Mouse (Mus musculus): ENCODE data around the gene Ccdc86.
A peak's percentile ranks its signal among the peaks of the same experiment; 100 is the strongest.

Ccdc86 gene

DNA sequence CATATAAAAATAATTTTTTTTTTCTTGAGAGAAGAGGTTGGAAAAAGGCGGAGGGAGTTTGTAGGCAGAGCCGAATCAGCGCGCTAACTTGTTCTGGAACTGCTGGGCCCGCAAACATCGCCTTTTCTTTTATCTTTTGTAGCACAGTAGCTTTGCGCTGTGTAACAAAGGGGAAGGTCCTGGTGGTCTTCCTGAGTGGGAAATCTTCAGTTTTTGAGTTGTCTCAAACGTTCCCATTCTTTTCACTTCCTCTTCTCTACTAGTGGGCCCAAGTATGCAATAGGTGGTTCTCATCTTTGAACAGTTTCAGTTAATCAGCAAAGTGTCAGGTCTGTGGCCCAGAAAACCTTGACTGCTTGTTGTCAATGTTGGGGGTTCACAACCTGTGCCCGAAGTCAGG, 492 bp upstream of the Ccdc86 start:
- no peak for DNase-seq (ENCODE audit: low read depth, low spot score)

DNA sequence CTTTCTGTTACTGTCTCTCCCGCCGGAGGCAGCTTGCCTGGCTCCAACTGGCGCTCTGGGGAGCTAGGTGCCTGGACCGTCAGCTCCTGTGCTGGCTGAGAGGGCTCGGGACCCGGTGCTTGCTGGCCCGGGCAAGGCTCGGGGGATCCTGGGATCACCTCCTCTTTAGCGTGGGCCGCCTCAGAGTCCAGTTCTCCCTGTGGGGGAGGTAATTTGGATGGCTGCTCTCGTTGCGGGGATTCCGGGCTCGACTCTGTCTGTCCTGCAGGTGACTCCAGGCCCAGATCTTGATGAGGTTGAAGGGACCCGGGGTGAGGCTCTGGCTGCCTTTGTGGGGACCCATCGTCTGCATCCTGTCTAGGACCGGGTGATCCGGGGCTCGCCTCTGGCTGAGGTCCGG, 650 bp downstream of the Ccdc86 start:
- DNase-seq (ENCODE audit: low read depth, low spot score), result no peak

GRCm38 (mm10) chr19:10947219-10947618, 1.8 kb downstream of the Ccdc86 start:
- no peak for DNase-seq (ENCODE audit: low read depth, low spot score)

DNA sequence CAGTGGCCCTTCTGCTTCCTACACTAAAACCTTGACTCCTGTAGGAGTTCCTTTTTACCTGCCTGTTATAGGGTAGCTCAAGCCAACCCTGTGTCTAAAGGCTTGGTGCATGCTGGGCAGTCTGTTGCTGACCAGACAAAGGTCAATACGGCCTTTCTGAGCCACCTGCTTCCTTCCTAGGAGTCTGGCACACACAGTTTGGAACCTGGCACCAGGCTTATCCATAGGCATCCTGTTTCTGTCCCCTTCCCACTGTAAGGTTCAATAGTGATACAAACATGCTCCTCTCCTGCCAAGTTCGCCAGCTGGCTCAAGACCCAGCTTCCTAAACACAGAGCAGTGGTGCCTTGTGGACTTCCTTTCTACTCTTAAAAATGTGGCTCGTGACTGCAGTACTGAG, 2.6 kb downstream of the Ccdc86 start:
- DNase-seq (ENCODE audit: low read depth, low spot score), result no peak

DNA sequence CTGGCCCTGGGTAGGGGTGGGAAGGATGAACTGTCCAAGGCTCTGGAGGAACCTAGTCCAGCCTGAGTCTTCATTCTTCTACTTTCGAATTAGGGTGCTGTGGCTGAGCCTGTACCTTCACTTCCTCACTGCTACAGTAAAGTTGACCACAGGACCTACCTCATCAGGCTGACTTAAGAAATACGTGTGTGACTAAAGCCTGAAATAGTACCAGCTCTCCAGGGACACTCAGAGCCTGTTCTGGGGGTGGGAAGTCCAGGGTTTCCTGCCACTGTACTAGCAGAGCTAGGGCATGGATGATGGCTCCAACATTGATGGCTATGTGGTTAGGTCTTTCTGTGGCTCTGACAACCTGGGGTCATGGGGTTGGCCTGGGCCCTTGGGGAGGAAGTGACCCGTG, 5.1 kb downstream of the Ccdc86 start:
- DNase-seq (ENCODE audit: low read depth, low spot score), result no peak

DNA sequence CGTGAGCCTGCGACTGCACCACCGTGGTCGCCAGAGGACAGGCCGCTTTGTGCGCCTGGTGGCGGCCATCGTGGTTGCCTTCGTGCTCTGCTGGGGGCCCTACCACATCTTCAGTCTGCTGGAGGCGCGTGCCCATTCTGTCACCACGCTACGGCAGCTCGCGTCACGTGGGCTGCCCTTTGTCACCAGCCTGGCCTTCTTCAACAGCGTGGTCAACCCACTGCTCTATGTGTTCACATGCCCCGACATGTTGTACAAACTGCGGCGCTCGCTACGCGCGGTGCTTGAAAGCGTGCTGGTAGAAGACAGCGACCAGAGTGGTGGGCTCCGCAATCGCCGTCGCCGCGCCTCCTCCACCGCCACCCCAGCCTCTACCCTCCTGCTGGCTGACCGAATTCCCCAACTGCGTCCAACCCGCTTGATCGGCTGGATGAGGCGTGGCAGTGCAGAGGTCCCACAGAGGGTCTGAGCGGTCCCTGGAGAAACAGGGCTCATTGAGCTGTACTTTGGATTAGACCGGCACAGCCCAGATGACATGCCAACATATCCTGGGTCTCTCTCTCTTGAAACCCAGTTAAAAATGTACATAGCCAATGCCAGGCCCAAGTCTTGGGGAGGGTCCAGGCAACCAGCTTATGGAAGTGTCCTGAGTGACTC, 8.1 kb downstream of the Ccdc86 start:
- no peak for DNase-seq (ENCODE audit: low read depth, low spot score)

DNA sequence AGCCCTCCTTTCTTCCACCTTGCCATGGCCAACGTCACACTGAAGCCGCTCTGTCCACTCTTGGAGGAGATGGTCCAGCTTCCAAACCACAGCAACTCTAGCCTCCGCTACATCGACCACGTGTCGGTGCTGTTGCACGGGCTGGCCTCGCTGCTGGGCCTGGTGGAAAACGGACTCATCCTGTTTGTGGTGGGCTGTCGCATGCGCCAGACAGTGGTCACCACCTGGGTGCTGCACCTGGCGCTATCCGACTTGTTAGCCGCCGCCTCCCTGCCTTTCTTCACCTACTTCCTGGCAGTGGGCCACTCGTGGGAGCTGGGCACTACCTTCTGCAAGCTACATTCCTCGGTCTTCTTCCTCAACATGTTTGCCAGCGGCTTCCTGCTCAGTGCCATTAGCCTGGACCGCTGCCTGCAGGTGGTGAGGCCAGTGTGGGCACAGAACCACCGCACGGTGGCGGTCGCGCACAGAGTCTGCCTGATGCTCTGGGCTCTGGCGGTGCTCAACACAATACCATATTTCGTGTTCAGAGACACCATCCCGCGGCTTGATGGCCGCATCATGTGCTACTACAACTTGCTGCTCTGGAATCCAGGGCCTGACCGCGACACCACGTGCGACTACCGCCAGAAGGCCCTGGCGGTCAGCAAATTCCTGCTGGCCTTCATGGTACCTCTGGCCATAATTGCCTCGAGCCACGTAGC, 8.8 kb downstream of the Ccdc86 start:
- peak; percentile 79 for DNase-seq (ENCODE audit: low read depth, low spot score)

DNA sequence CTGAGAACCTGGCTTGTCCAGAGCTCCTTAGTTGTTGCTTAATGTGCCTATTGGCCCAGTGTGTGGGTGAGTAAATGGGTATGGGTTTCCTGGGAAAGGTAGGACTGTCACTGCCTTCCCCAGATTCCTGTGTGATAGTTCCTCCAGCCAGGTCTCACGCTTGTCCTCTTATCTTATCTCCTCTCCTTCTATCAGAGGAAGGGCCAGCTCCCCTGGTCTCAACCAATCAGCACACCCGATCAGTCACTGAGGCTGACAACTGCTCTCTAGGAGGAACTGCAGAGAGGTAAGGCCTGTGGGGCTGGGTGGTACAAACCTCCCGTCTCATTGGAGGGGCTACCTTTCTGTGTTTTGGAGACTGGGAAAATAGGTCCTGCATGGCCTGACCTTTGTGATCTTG, 10.3 kb downstream of the Ccdc86 start:
- DNase-seq (ENCODE audit: low read depth, low spot score), result no peak

DNA sequence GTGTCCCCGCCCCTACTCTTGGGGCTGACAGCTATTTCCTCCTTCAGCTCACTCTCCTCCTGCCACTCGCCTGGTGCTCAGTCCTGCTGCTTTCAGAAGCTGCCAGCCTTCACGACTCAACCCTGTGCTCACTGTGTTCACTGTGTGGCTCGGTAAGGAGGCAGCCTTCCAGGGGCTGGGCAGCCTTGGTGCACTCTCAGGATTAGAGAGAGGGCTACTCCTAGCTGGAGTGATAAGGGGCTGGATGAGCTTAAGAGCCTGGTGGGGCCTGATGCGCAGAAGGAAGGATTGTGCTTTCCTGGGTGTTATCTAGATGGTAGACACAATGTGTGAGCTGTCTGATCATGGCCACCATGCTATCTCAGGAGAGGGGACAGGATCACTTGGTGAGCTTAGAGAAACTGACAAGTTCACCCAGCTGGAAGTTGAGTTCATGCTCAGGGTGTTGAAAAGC, 11.9 kb downstream of the Ccdc86 start, which contains the start of gene Ptgdr2:
Gene Ptgdr2 (plus strand): TSS at position 51 of the 454 bp plus-strand sequence.
- no peak for DNase-seq (ENCODE audit: low read depth, low spot score)

- no peak for DNase-seq (ENCODE audit: low read depth, low spot score)
These were observed 13.0 kb downstream of the Ccdc86 start for GRCm38 (mm10) chr19:10936077-10936476.

DNA sequence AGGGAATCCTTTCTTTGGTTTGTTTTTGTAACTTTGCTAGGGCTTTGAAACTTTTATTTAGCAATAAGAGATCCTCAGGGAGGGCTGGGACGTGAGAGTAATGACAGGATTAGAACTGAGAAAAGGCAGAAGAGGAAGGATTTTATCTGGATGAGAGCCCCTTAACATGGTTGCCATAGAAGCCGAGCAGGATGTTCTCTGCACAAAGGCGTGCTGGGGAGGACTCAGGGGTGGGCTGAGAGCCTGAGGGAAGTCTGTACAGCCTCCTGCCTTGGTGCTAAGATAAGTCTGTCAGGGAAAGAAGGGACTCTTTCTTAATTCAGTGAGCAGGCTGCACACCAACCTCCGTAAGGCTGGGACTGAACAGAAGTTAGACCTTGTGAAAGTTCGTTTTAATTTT, 14.0 kb downstream of the Ccdc86 start:
- no peak for DNase-seq (ENCODE audit: low read depth, low spot score)

GRCm38 (mm10) chr19:10930641-10931040, 18.4 kb downstream of the Ccdc86 start:
- no peak for DNase-seq (ENCODE audit: low read depth, low spot score)

GRCm38 (mm10) chr19:10926666-10927065, 22.4 kb downstream of the Ccdc86 start:
- DNase-seq (ENCODE audit: low read depth, low spot score), result no peak

- DNase-seq (ENCODE audit: low read depth, low spot score), result no peak
These were observed 22.9 kb downstream of the Ccdc86 start for GRCm38 (mm10) chr19:10926123-10926621.

- no peak for DNase-seq (ENCODE audit: low read depth, low spot score)
These were observed 24.8 kb downstream of the Ccdc86 start for GRCm38 (mm10) chr19:10924220-10924619.

- DNase-seq (ENCODE audit: low read depth, low spot score), result no peak
These were observed 28.0 kb downstream of the Ccdc86 start for GRCm38 (mm10) chr19:10921058-10921457.

DNA sequence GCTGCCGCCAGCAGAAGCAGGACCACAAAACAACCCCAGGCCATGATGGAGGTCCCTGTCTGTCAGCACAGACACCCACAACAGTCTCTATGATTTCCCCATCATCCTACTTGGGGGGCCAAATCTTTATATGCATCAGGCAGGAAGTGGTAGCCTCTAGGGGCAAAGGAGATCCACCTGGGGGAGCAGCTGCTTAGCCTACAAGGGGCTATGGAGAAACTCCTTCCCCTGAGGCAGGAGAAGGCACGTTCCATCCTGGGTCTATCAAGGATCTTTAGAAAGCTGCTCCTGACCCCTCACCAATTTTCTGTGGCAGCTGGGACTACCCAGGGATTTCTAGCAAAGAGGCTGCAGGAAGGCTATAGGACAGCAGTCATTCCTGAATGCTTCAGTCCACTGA, 28.5 kb downstream of the Ccdc86 start, which contains the start of gene Zp1:
Gene Zp1 (minus strand): TSS at position 101 of the 400 bp plus-strand sequence.
- no peak for DNase-seq (ENCODE audit: low read depth, low spot score)

DNA sequence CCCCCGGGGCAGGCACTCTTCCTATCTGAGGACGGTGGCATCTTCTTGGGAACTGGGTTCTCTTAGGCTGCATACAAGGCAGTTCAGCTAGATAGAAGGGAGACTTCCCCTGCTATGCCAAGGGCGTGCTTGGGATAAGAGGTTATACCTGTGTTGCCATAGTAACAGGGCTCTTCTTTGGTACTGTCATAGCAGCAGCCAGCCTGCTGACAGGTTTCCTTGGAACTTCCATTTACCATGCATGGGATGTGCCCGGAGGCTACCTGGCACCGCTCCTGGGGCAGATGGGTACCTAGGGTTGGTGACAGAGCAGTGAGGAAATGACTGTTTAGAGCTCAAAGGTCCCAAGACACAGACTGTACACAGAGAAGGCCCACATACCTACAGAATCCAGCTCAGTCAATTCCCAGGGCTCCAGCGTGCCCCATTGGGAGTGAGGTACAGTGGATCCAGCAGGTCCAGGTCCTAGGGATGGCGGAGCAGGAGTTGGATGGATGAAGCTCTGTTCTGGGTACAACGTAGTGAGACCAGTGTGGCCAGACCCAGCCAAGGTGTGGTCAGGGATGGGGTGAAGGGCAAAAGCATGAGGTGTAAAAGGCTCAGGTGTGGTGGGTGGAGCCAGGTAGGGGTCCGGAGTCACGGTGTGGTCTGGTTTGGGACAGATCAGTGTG, 30.6 kb downstream of the Ccdc86 start:
- no peak for DNase-seq (ENCODE audit: low read depth, low spot score)

GRCm38 (mm10) chr19:10916506-10916905, 32.6 kb downstream of the Ccdc86 start:
- no peak for DNase-seq (ENCODE audit: low read depth, low spot score)

- DNase-seq (ENCODE audit: low read depth, low spot score), result no peak
These were observed 34.2 kb downstream of the Ccdc86 start for GRCm38 (mm10) chr19:10914870-10915269.

- no peak for DNase-seq (ENCODE audit: low read depth, low spot score)
These were observed 34.8 kb downstream of the Ccdc86 start for GRCm38 (mm10) chr19:10914291-10914690.

GRCm38 (mm10) chr19:10909087-10909721, 39.9 kb downstream of the Ccdc86 start:
- no peak for DNase-seq (ENCODE audit: low read depth, low spot score)
